Mouse (Mus musculus) spleen, postnatal 4 days (tissue): Measurements from ENCODE around the gene Fryl.
A peak's percentile ranks its signal among the peaks of the same experiment; 100 is the strongest.

Source experiments
- DNase-seq, 2 experiments: peaks; one replicate each; pipeline ENCODE4 v3.0.0; 2022; ENCODE audit warnings: low spot score in 2 of 2

The Fryl gene

GRCm38 (mm10) chr5:73157502-73157901 lies 98.9 kb downstream of the Fryl start:
- no peak for DNase-seq

GRCm38 (mm10) chr5:73157009-73157408 lies 99.4 kb downstream of the Fryl start:
- DNase-seq, result no peak

- peak in 1 of 2 experiments; percentile 41 for DNase-seq
Observed at GRCm38 (mm10) chr5:73156226-73156926, 100.0 kb downstream of the Fryl start.

GRCm38 (mm10) chr5:73153802-73154465 lies 102.5 kb downstream of the Fryl start:
- DNase-seq, result no peak

GRCm38 (mm10) chr5:73152206-73152605 lies 104.2 kb downstream of the Fryl start:
- no peak for DNase-seq

GRCm38 (mm10) chr5:73150877-73151445 lies 105.5 kb downstream of the Fryl start:
- no peak for DNase-seq

- no peak for DNase-seq
Observed at GRCm38 (mm10) chr5:73144987-73145386, 111.4 kb downstream of the Fryl start.

GRCm38 (mm10) chr5:73141712-73142111 lies 114.7 kb downstream of the Fryl start:
- no peak for DNase-seq

GRCm38 (mm10) chr5:73141161-73141560 lies 115.3 kb downstream of the Fryl start:
- DNase-seq, result no peak

- no peak for DNase-seq
Observed at GRCm38 (mm10) chr5:73137561-73137960, 118.9 kb downstream of the Fryl start.

- DNase-seq, result no peak
Observed at GRCm38 (mm10) chr5:73135959-73136358, 120.5 kb downstream of the Fryl start.

GRCm38 (mm10) chr5:73135131-73135530 lies 121.3 kb downstream of the Fryl start:
- no peak for DNase-seq

GRCm38 (mm10) chr5:73133833-73134185 lies 122.6 kb downstream of the Fryl start:
- DNase-seq, result peak in 1 of 2 experiments; percentile 47

- DNase-seq, result no peak
Observed at GRCm38 (mm10) chr5:73132998-73133832, 123.2 kb downstream of the Fryl start.

- no peak for DNase-seq
Observed at GRCm38 (mm10) chr5:73130984-73131383, 125.4 kb downstream of the Fryl start.

GRCm38 (mm10) chr5:73129871-73130270 lies 126.5 kb downstream of the Fryl start:
- no peak for DNase-seq

GRCm38 (mm10) chr5:73119969-73120725 lies 136.3 kb downstream of the Fryl start:
- DNase-seq, result no peak

- no peak for DNase-seq
Observed at GRCm38 (mm10) chr5:73119524-73119923, 136.9 kb downstream of the Fryl start.

GRCm38 (mm10) chr5:73118786-73119185 lies 137.6 kb downstream of the Fryl start:
- no peak for DNase-seq

- DNase-seq, result peak in 1 of 2 experiments; percentile 28
Observed at GRCm38 (mm10) chr5:73114878-73115277, 141.5 kb downstream of the Fryl start.

- DNase-seq, result no peak
Observed at GRCm38 (mm10) chr5:73112331-73112730, 144.1 kb downstream of the Fryl start.
